Mouse (Mus musculus) olfactory bulb, adult 2 months (tissue): ENCODE data around the gene Padi2. TPM values are rescaled to one million over a fixed set of nuclear protein-coding genes. Genes with fewer than 3 reads are reported as not detected.
A peak's percentile ranks its signal among the peaks of the same experiment; 100 is the strongest.

Experiments used
- H3K27ac ChIP-seq: fragments of 200-500 bp; 2 replicates; pipeline ENCODE4 v1.5.1; 2012; ENCODE audit warnings: low read depth, low read length; ENCODE audit not compliant: insufficient read depth
- H3K4me1 ChIP-seq: fragments of 200-500 bp; 2 replicates; pipeline ENCODE4 v1.6.1; 2012; ENCODE audit warnings: low read length; ENCODE audit not compliant: control insufficient read depth, insufficient read depth
- H3K4me3 ChIP-seq: fragments of 200-500 bp; 2 replicates; pipeline ENCODE4 v1.5.1; 2012; ENCODE audit warnings: mild to moderate bottlenecking, low read depth, low read length, moderate library complexity; ENCODE audit not compliant: insufficient read depth
- CTCF ChIP-seq: fragments of 200-500 bp; IDR thresholded peaks from 2 replicates; pipeline ENCODE4 v1.5.1; 2012; ENCODE audit warnings: low read depth, mild to moderate bottlenecking, low read length, moderate library complexity; ENCODE audit not compliant: insufficient read depth
- POLR2A ChIP-seq: fragments of 200-500 bp; IDR thresholded peaks from 2 replicates; pipeline ENCODE4 v1.6.1; 2012; ENCODE audit warnings: mild to moderate bottlenecking, low read depth, low read length, moderate library complexity; ENCODE audit not compliant: insufficient read depth
- WGBS: fragments of 180-500 bp; shearing (Covaris S2); methylation state at CpG from one replicate; pipeline ENCODE4 v1.1.7; 2018; 5-methylcytosine and 5-hydroxymethylcytosine counted together
- polyA plus RNA-seq: library from polyadenylated mRNA; stranded (reverse); fragments of >200 nt; gene quantifications from 2 replicates; pipeline ENCODE4 v1.2.4, GENCODE M21; 2012; ENCODE audit warnings: low replicate concordance; ENCODE audit not compliant: missing spikeins, insufficient read depth, insufficient read length

Padi2 gene
- polyA plus RNA-seq, 1 experiment: not detected

DNA sequence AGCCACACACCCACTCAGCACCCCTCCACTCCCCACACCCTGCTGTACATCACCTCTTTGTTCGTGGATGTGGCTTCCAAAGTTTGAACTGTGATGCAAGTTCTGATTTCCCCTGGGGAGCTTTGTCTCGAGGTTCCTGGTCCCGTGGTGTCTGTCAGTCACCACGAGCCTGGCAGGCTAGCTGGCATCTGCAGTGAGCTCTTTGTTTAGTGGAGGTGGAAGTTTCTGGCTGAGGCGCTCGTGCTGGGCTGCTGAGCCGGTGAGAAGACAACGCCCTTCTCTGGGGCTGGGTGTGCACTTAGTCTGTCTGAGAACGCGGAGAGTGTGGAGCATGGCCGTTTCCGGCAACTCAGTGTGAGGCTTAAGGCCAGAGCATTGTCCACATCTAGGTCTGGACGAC is 65.5 kb downstream of the Padi2 start:
- Histone ChIP-seq H3K27ac (no peak overlapping the region), H3K4me1 (no peaks in the 10 kb centered on the region), H3K4me3 (no peak overlapping the region)
- TF ChIP-seq CTCF (no peak), POLR2A (no peak)
- WGBS: 71% methylated on average over 13 of the region's 13 CpGs

DNA sequence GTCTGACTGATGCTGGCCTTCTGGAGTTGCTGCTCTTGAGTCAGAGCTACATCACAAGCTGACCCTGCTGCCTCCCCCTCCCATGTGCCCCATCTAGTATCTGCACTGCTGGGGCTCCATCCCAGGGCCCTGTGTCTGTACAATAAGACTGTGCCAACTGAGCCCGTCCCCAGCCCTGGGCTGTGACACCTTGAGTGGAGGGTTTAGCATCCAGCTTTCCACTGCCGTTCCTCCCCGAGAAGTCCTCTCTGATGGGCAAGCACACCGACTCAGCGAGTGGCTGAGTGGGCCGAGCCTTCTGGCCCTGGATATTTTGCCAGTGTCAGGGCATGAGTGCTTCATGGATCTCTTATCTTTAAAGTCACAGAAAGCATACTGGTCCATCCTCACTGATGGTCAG is 68.3 kb downstream of the Padi2 start:
- H3K4me3 ChIP-seq: no peak overlapping the region
- 96% methylated on average over 6 of the region's 6 CpGs for WGBS
- TF ChIP-seq CTCF: no peak
- no peak for TF ChIP-seq POLR2A
- no peak overlapping the region for H3K27ac ChIP-seq
- H3K4me1 ChIP-seq: no peaks in the 10 kb centered on the region

GRCm38 (mm10) chr4:140975356-140975755 is 69.2 kb downstream of the Padi2 start:
- no peak overlapping the region for H3K27ac ChIP-seq
- H3K4me1 ChIP-seq: no peaks in the 10 kb centered on the region
- H3K4me3 ChIP-seq: no peak overlapping the region
- WGBS: 96% methylated on average over 7 of the region's 7 CpGs
- TF ChIP-seq CTCF (no peak), POLR2A (no peak)

DNA sequence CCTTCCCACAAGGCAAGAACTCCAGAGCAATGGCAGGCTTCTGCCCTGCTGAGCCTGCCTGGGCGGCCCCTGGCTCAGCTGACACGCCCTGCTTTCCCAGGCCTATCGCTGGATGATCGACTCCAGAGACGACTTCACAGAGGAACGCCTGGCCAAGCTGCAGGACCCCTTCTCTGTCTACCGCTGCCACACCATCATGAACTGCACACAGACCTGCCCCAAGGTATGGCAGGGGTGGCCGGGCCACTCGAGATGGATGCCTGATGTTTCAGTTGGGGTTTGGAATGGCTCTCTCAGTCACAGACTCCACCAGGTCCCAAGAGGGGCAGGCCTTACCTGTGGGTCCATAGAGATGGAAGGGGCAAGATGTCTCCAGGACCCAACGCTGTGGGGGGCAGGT is 71.1 kb downstream of the Padi2 start:
- TF ChIP-seq POLR2A: no peak
- TF ChIP-seq CTCF: no peak
- H3K4me1 ChIP-seq: no peaks in the 10 kb centered on the region
- H3K4me3 ChIP-seq: no peak overlapping the region
- WGBS: 86% methylated on average over 10 of the region's 10 CpGs
- H3K27ac ChIP-seq: no peak overlapping the region

DNA sequence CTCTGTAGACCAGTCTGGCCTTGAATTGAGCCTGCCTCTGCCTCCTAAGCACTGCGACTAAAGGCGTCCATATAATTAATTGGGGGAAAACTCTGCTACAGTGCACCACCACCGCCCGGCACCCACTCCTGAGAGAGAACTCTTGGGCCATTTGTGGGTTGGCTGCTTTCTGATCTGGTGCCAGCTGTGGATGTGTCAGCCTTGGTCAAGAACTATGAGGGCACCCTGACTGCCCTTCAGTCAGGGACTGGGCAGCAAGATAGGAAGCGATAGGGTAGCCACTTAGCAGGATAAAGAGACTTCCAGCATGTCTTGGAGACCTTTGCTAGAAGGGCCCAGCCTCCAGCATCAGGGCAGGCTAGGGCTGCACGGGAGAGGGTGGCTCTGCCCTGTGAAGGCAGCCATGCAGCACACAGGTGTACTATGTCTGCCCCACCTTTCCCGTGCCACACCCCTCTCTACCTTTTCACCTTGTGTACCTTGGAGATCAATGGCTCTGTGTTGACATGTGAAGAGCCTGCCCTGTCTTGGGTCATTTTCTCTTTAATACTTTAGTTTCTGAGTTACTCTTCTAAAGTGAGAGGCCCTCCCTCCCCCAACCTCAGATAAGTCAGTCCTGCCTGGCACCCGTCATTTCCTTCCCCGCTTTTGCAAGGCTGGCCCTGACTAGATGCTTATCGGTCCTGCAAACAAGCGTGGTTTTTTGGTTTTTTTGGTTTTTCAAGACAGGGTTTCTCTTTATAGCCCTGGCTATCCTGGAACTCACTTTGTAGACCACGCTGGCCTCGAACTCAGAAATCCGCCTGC is 71.9 kb downstream of the Padi2 start:
- Histone ChIP-seq H3K4me1 (no peaks in the 10 kb centered on the region), H3K4me3 (no peak overlapping the region), H3K27ac (no peak overlapping the region)
- whole genome bisulfite sequencing: 94% methylated on average over 14 of the region's 14 CpGs
- no peak for TF ChIP-seq CTCF
- no peak for TF ChIP-seq POLR2A

DNA sequence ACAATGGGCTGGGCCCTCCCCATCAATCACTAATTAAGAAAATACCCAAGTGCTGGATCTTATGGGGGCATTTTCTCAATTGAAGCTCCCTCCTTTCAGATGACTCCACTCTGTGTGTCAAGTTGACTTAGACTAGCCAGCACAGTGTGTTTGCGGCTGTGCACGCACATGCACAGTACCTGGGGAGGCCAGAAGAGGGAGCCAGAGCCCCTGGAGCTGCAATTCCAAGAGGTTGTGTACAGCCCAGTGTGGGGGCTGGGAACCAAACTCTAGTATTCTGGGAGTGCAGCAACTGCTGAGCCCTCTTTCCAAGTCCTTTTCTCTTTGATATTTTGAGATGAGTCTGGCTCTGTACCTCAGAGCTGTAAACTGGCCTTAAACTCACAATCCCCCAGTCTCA is 75.5 kb downstream of the Padi2 start:
- Histone ChIP-seq H3K27ac (no peak overlapping the region), H3K4me1 (peaks cover 6% of the 10 kb centered on the region), H3K4me3 (no peak overlapping the region)
- WGBS: 93% methylated on average over 2 of the region's 2 CpGs
- TF ChIP-seq CTCF: 0 out of 2 replicates have a peak, but pooled peaks have one; percentile 21
- no peak for TF ChIP-seq POLR2A

DNA sequence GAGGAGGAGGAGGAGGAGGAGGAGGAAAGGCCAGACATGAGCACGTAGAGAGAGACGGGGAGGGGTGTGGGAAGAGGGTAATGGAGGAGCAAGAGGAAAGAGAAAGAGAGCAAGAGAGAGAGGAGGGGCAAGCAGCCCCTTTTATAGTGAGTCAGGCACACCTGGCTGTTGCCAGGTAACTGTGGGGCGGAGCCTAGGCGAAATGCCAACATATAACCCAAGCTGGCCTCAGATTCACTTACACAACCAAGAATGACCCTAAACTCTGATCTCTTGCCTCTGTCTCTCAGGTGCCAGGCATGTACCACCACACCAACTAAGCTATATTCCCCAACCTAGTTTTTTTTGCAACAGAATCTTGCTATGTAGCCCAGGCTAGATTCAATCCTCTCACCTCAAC is 76.7 kb downstream of the Padi2 start:
- H3K4me3 ChIP-seq: no peak overlapping the region
- WGBS: 43% methylated on average over 4 of the region's 4 CpGs
- TF ChIP-seq CTCF: no peak
- TF ChIP-seq POLR2A: no peak
- H3K4me1 ChIP-seq: peaks cover 10% of the 10 kb centered on the region
- H3K27ac ChIP-seq: no peak overlapping the region

- Histone ChIP-seq H3K4me3 (no peak overlapping the region), H3K4me1 (peaks cover 14% of the 10 kb centered on the region), H3K27ac (no peak overlapping the region)
- 16% methylated on average over 9 of the region's 9 CpGs for WGBS
- TF ChIP-seq CTCF: no peak
These were observed 77.3 kb downstream of the Padi2 start for GRCm38 (mm10) chr4:140983442-140983841.

DNA sequence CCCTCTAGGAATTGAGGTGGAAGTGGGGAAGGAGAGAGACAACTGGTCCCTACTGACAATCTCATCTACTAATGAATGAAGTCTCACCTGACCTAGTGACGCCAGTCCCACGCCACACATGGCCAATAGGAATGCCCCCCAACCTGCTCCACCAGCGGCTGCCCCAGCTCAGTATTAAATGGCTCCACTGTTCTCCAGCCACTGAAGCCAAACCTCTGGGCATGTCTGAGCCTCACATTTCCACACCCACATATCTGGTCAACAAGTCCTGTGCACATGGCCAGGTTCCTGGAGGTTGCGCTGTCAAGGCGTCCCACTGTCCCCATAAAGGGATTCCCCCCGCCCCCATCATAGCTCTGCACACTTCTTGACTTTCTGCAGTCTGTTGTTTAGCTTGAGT is 78.4 kb downstream of the Padi2 start:
- Histone ChIP-seq H3K27ac (no peak overlapping the region), H3K4me1 (peaks cover 25% of the 10 kb centered on the region), H3K4me3 (no peak overlapping the region)
- no peak for TF ChIP-seq POLR2A
- TF ChIP-seq CTCF: no peak
- WGBS: 92% methylated on average over 6 of the region's 6 CpGs

GRCm38 (mm10) chr4:140986024-140986710 is 80.0 kb downstream of the Padi2 start:
- H3K4me3 ChIP-seq: peak overlapping the region; percentile 87
- 21% methylated on average over 15 of the region's 15 CpGs for whole genome bisulfite sequencing
- TF ChIP-seq CTCF (no peak), POLR2A (no peak)
- peaks cover 26% of the 10 kb centered on the region for H3K4me1 ChIP-seq
- H3K27ac ChIP-seq: no peak overlapping the region
